Mouse (Mus musculus) kidney, postnatal 14 days (tissue): ENCODE measurements around the gene Kcnab1.

Experiments used
- DNase-seq: peaks from one replicate; pipeline ENCODE4 v3.0.0; 2022; ENCODE audit warnings: mixed read lengths

Kcnab1 gene

GRCm38 (mm10) chr3:65108945-65109921, at the start of gene Kcnab1:
Kcnab1 (plus strand) TSS chr3:65109384.
- peak; percentile 12 for DNase-seq

GRCm38 (mm10) chr3:65088295-65088694, 20.9 kb upstream of the Kcnab1 start:
- no peak for DNase-seq

DNA sequence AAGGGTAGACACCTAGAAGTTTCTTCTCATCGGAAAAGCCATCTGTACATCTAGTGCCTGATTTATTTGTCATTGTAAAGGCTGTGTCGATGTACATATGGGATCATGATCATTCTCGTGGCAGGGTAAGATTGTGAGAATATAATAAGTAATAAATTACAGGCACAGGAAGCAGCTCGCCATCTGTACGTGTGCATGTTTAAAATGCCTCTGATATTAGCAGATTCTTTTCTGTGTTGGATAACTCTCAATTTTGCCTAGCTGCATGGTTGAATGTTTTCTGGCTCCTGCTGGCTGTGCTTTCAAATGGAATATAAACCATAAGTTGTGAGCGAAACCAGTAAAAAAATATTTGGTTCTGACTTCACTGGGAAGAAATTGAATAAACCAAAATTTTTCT, 5.1 kb upstream of the Kcnab1 start:
- no peak for DNase-seq

- no peak for DNase-seq
Observed at GRCm38 (mm10) chr3:65110190-65110589, 1.0 kb downstream of the Kcnab1 start.

DNA sequence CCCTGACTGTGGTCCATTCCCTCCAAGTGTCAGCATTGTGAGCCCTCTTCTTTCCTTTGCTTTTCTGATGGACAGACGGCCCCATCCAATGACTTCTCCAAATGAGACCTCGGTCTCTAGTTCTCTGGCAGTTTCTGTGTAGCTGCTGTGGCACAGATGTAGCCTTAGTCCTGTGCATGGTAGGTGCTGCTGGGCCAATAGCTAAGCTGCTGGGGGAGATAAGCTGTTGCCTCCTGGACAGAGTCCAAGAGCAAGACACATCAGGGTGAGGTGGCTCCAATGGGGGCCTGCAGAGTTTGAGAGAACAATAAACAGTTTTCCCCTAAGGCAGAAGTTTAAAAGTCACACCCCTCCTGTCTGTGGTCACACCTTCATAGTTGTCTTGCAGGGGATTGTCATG, 2.0 kb downstream of the Kcnab1 start:
- DNase-seq: no peak

DNA sequence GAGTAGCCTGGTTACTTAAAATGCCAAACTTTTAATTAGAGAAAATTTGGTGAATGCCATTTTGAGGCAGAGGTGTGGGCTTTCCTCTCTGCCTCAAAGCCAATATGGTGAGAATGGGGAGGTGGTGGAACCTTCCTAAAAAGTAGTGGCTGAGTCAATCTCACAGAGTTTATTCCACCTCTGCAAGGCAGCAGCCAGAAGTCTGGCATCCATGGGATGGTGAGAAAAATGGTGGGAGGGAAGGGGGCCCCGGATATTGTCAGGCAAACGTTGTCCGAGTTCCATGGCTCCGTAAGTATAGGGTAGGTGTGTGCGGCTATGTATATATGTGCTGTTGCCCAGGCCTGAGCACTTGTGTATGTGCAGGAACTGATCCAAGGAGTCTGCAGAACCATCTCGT, 6.0 kb downstream of the Kcnab1 start:
- no peak for DNase-seq

- no peak for DNase-seq
Observed at GRCm38 (mm10) chr3:65116958-65117357, 7.8 kb downstream of the Kcnab1 start.

GRCm38 (mm10) chr3:65117365-65117764, 8.2 kb downstream of the Kcnab1 start:
- DNase-seq: no peak

DNA sequence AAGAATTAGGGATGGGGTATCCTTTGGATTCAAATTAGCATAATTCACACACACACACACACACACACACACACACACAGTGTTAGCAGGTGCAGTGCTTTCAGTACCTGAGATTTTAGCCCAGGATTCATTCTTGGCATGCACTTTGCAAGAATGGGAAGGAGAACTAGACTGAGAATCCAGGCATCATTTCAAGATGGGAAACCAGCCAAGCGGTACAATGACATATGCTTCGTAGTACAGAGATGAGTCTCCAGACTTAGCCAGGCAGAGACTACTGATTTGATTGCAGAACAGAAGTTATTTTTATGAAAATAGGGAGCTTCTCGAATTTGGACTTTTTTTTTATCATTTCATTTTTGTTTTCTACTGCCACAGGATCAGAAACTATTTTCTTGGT, 15.8 kb downstream of the Kcnab1 start:
- DNase-seq: no peak

DNA sequence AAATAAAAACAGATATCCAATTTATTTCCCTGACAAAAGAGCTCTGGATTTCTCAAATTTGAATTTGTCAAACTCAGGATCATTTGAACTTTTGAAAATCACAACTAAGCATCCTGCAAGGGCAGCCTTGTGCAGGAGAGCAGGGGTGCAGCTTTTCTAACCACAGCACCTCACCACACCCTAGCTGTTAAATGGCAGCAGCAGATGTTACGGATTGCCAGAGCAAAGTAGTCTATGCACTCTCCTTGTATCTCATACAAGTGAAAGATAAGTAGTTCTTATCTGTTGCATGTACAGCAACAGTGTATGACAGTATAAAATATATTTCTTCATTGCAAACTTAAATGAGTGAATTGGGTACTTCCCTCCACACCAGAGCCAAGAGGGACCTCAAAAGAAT, 20.4 kb downstream of the Kcnab1 start:
- no peak for DNase-seq

GRCm38 (mm10) chr3:65134931-65135330, 25.7 kb downstream of the Kcnab1 start:
- DNase-seq: no peak

DNA sequence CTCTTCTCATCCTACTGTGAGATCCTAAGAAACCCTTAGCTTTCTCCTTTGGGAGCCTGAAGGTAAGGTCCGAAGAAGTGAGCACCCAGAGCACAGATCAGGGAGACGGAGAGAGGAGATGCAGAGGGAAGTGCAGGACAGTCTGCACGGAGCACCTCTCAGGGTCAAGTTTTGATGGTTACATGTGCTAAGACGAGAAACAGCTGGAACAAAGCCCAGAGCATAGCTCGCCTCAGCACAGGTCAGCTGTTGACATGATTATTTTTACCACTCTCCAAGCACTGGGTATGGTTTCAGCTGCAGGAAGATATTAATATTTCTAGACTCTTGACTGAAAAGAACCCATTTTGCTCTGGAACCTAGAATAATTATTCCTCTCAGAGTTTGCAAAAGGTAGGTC, 27.7 kb downstream of the Kcnab1 start:
- no peak for DNase-seq

DNA sequence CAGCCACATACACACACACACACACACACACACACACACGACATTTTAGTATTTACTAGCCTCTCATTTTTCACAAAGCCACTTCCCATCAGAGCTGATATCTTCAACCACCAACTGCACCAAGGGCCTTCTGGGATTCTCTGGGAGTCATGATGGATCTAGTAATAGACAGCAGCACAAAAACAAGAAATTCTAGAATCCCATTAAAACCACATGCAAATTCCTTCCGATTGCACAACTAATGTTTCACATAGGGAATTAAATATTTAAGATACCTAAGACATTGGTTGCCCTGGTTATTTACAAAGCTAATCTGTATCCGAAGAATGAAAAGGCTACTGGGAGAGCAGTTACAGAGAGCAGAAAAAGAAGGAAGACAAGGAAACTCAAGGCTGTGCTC, 29.6 kb downstream of the Kcnab1 start:
- DNase-seq: no peak

DNA sequence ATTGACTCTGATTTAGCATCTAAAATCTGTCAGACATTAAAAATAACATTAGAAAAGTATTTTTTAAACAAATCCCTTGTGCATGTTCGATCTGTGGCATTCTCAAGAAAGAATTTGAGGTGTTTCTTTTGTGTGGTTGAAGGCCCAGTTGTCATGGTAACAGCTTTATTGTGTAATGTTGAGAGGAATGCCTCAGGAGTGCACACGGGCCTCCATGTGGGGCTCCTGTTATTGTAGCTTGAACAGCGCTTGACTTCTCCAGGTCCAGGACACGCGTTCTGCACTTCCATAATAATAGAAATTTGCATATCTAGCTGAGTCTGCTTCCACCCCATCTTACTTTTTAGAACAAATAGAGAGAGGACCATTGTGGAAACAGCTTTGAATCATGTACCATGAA, 36.0 kb downstream of the Kcnab1 start:
- no peak for DNase-seq

DNA sequence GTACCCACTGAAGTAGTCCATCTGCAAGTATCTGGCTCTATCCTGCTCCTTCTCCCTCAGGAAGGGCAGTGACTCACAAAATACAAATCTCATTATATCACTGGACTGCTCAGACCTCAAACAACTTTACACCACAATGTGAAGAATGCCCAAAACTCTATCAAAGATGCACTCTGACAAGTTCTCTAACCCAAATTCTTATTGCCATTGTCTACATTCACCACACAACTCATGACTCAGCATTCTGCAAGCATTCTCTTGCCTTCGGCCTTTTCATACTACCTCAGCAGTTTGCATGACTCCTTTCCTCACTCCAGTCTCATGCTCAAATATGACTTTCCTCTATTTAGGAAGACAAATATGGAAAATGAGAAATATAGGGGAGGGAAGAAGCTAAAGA, 42.6 kb downstream of the Kcnab1 start:
- DNase-seq: no peak

- no peak for DNase-seq
Observed at GRCm38 (mm10) chr3:65172964-65173363, 63.8 kb downstream of the Kcnab1 start.

- DNase-seq: no peak
Observed at GRCm38 (mm10) chr3:65174564-65174963, 65.4 kb downstream of the Kcnab1 start.

DNA sequence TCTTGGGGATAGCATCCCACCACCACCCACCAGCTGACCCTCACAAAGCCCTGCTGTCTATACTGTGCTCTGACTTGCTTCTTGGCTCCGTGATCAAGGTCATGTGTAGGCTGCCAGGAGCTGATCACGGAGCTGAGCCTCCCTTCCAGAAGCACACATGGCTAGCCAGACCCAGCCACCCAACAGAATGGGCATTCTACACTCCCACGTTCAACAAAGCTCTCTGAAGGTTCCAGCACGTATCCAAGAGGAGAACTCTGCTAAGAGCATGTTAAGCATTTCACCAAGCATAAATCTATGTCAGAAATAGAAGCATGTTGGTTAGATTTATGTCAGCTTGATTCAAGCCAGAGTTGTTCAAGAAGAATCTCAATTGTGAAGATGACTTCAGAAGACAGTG, 66.6 kb downstream of the Kcnab1 start:
- DNase-seq: no peak

GRCm38 (mm10) chr3:65176846-65177245, 67.7 kb downstream of the Kcnab1 start:
- no peak for DNase-seq

DNA sequence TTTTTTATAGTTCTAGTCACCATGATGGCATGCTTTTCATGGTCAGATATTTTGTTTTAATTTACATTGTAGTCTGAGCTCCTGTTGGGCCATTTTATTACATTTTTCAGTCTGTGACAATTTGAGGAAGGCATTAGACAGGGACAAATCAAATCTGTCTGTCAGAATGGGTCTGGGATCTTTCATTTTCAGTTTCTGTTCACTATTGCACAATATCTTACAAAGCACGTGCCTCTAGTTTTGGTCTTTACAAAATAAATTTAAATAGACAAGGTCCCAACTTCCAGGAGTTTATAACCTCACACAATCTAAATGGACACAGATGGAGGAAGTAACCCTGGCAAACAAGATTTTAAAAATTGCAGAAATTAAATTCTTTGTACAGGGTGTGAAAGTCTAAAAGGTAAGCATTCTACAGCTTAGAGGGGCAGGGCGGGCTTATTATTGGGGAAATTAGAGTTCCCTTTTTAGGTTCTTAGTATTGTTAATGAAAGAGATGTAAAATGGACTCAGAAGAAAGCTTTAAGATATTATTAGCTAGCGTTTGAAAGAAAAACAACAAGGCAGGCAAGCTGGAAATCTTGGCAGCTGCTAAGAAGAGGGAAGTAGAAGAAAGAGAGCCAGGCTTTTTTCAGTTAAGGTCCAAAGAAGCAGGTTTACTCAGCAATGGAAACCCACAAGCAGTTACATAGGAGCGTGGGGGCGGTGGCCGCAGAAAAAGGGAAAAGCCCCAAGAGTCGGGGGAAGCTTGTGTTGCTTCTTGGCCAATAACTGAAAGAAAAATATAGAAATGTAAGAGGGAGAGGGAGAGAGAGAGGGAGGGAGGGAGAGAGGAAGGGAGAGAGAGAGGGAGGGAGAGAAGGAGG, 78.9 kb downstream of the Kcnab1 start:
- DNase-seq: no peak

DNA sequence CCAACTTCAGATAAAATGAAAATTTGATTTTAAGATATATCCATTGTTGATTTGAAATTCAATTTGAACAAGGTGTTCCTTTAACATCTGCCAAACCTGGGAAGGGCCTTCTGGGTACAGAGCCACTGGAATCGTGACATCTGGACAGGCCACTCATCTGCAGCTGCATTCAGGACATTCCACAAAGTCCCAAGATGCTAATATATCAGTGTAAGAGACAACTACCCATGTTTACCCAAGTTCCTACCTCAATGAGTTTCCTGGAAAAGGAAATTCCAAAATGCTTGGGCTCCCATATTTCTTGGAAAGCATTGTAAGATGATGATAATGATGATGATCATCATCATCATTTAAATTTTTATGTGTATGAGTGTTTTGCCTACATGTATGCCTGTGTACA, 91.4 kb downstream of the Kcnab1 start:
- DNase-seq: no peak

DNA sequence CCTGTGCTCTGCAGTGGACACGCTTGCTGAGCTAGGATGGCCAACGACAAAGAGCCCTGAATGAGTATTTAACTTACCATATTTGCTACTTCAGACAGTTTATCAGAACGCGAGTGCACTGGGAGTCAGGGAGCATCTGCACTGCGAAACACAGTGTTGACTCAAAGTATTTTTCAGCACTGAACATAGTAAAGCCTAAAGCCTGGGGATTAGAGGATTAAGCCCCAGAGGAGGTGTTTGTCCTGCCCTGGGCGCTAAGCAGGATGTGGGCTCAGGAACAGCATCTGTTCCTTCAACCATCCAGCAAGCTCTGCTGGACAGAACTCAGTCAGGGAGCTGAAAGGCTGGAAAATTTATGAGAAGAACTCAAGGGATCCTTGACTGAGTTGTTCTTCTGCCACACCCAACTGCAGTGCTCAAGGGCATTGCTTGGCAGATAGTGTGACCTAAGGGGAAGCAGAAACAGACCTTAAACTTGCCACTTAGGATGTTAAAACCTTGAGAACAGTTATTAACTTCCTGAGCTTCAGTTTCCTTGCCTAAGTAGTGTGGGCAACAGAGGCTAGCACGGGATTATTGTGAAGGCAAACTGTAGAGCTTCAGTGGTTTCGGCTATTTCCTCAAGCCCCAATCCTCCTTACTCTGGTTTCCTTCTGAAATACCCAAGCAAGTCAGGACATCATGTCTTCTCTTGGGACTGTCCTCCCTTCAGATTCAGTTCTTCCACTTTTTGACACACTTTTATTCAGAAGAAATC, 94.4 kb downstream of the Kcnab1 start:
- no peak for DNase-seq
